Mouse (Mus musculus): ENCODE results near the gene Olfr769. TPM values are rescaled to one million over a fixed set of nuclear protein-coding genes. Genes with fewer than 3 reads are reported as not detected.
"Not testable (repeated sequence)": the region's sequence is repeated elsewhere in the genome, so short reads cannot be mapped to it uniquely, and the experiment has no call there.

The Olfr769 gene
- polyA plus RNA-seq (2015; fragmentation: Nextera tagmentation; extraction: Ambion mirVana): not detected in 2 replicates

GRCm38 (mm10) chr10:129117761-129118160, at the start of gene Olfr769:
TSS of gene Olfr769 (minus strand) at chr10:129117861.
- Histone ChIP-seq H3K36me3 (no peaks in the 10 kb centered on the region), H3K4me1 (no peaks in the 10 kb centered on the region), H3K4me3 (replicated peaks) (no peak within 1 kb of the TSS), H3K27me3 (replicated peaks) (no peaks in the 10 kb centered on the region), H3K9ac (no peak within 1 kb of the TSS), H3K4me2 (no peak within 1 kb of the TSS), H3K27ac (no peak within 1 kb of the TSS), H3K9me3 (no peaks in the 10 kb centered on the region)
- no peak for ATAC-seq (ENCODE audit: insufficient read depth, low FRiP score, low read depth)
- 71% methylated on average over 2 of the region's 2 CpGs for WGBS

GRCm38 (mm10) chr10:129164651-129165050, 47.0 kb upstream of the Olfr769 start, which contains the start of gene Olfr771:
TSS of gene Olfr771 (minus strand) at chr10:129164751.
- ATAC-seq (ENCODE audit: insufficient read depth, low FRiP score, low read depth): no peak
- no peaks in the 10 kb centered on the region for H3K4me1 ChIP-seq
- no peak within 1 kb of the TSS for H3K27ac ChIP-seq
- H3K27me3 ChIP-seq (replicated peaks): no peaks in the 10 kb centered on the region
- no peaks in the 10 kb centered on the region for H3K36me3 ChIP-seq
- no peak within 1 kb of the TSS for H3K4me3 ChIP-seq (replicated peaks)
- no peak within 1 kb of the TSS for H3K9ac ChIP-seq
- H3K9me3 ChIP-seq: no peaks in the 10 kb centered on the region
- WGBS: 78% methylated on average over 1 of the region's 1 CpGs
- no peak within 1 kb of the TSS for H3K4me2 ChIP-seq

GRCm38 (mm10) chr10:129138898-129139297, 21.2 kb upstream of the Olfr769 start, which contains the start of gene Olfr770:
TSS of gene Olfr770 (minus strand) at chr10:129138998.
- Histone ChIP-seq H3K27ac (no peak within 1 kb of the TSS), H3K9ac (no peak within 1 kb of the TSS), H3K4me2 (no peak within 1 kb of the TSS), H3K36me3 (no peaks in the 10 kb centered on the region), H3K27me3 (replicated peaks) (no peaks in the 10 kb centered on the region), H3K4me3 (replicated peaks) (no peak within 1 kb of the TSS), H3K4me1 (no peaks in the 10 kb centered on the region), H3K9me3 (no peaks in the 10 kb centered on the region)
- WGBS: 84% methylated on average over 2 of the region's 2 CpGs
- ATAC-seq (ENCODE audit: insufficient read depth, low FRiP score, low read depth): no peak

- no peak overlapping the region for H3K27ac ChIP-seq
- H3K36me3 ChIP-seq: no peaks in the 10 kb centered on the region
- no peaks in the 10 kb centered on the region for H3K4me1 ChIP-seq
- no peaks in the 10 kb centered on the region for H3K27me3 ChIP-seq (replicated peaks)
- no peak for ATAC-seq (ENCODE audit: insufficient read depth, low FRiP score, low read depth)
- H3K9me3 ChIP-seq: no peaks in the 10 kb centered on the region
- 87% methylated on average over 3 of the region's 3 CpGs for WGBS
- no peak overlapping the region for H3K4me2 ChIP-seq
- H3K9ac ChIP-seq: no peak overlapping the region
- no peak overlapping the region for H3K4me3 ChIP-seq (replicated peaks)
These were observed 2.5 kb downstream of the Olfr769 start for GRCm38 (mm10) chr10:129115146-129115545.

GRCm38 (mm10) chr10:129101231-129101630, 16.4 kb downstream of the Olfr769 start:
- H3K27me3 ChIP-seq (replicated peaks): no peaks in the 10 kb centered on the region
- WGBS: 27% methylated on average over 3 of the region's 3 CpGs

GRCm38 (mm10) chr10:129099275-129099674, 18.4 kb downstream of the Olfr769 start, which contains the start of gene Olfr768:
TSS of gene Olfr768 (minus strand) at chr10:129099375.
- Histone ChIP-seq H3K27ac (no peak within 1 kb of the TSS), H3K36me3 (no peaks in the 10 kb centered on the region), H3K4me1 (no peaks in the 10 kb centered on the region), H3K4me3 (replicated peaks) (no peak within 1 kb of the TSS), H3K4me2 (no peak within 1 kb of the TSS), H3K27me3 (replicated peaks) (no peaks in the 10 kb centered on the region), H3K9ac (no peak within 1 kb of the TSS), H3K9me3 (no peaks in the 10 kb centered on the region)
- WGBS: 69% methylated on average over 1 of the region's 1 CpGs
- ATAC-seq (ENCODE audit: insufficient read depth, low FRiP score, low read depth): no peak

More at GRCm38 (mm10) chr10:129101231-129101630, 16.4 kb downstream of the Olfr769 start:
- Histone ChIP-seq H3K4me2 (no peak overlapping the region), H3K4me3 (replicated peaks) (no peak overlapping the region), H3K9me3 (no peaks in the 10 kb centered on the region), H3K36me3 (no peaks in the 10 kb centered on the region), H3K4me1 (no peaks in the 10 kb centered on the region), H3K27ac (no peak overlapping the region), H3K9ac (no peak overlapping the region)
- no peak for ATAC-seq (ENCODE audit: insufficient read depth, low FRiP score, low read depth)

GRCm38 (mm10) chr10:129082810-129083209, 34.9 kb downstream of the Olfr769 start, which contains the start of gene Olfr767:
TSS of gene Olfr767 (minus strand) at chr10:129082910.
- not testable (repeated sequence) for H3K4me2 ChIP-seq; ATAC-seq (ENCODE audit: insufficient read depth, low FRiP score, low read depth); H3K4me1 ChIP-seq; H3K27ac ChIP-seq; H3K4me3 ChIP-seq (replicated peaks); H3K27me3 ChIP-seq (replicated peaks); H3K36me3 ChIP-seq; H3K9me3 ChIP-seq; H3K9ac ChIP-seq

- H3K36me3 ChIP-seq: no peaks in the 10 kb centered on the region
- no peak within 1 kb of the TSS for H3K4me2 ChIP-seq
- no peaks in the 10 kb centered on the region for H3K27me3 ChIP-seq (replicated peaks)
- no peak within 1 kb of the TSS for H3K4me3 ChIP-seq (replicated peaks)
- H3K4me1 ChIP-seq: no peaks in the 10 kb centered on the region
- H3K9me3 ChIP-seq: no peaks in the 10 kb centered on the region
- no peak within 1 kb of the TSS for H3K27ac ChIP-seq
- 88% methylated on average over 2 of the region's 2 CpGs for WGBS
- no peak within 1 kb of the TSS for H3K9ac ChIP-seq
- no peak for ATAC-seq (ENCODE audit: insufficient read depth, low FRiP score, low read depth)
These were observed 48.8 kb downstream of the Olfr769 start, which contains the start of gene Olfr766-ps1 for GRCm38 (mm10) chr10:129068877-129069276. TSS of gene Olfr766-ps1 (minus strand) at chr10:129068977.

Other genes with a start within 250 kb of the Olfr769 start
- 4.4 and 4.7 TPM in 2 replicates for gene Gdf11, start 226.1 kb downstream of the Olfr769 start, polyA plus RNA-seq (2015; fragmentation: Nextera tagmentation; extraction: Ambion mirVana)
- 693 and 758 TPM in 2 replicates for gene Cd63, start 216.9 kb downstream of the Olfr769 start, polyA plus RNA-seq (2015; fragmentation: Nextera tagmentation; extraction: Ambion mirVana)
- 12.9 and 15.0 TPM in 2 replicates for gene Rdh5, start 195.0 kb downstream of the Olfr769 start, polyA plus RNA-seq (2015; fragmentation: Nextera tagmentation; extraction: Ambion mirVana)
- 190 and 208 TPM in 2 replicates for gene Bloc1s1, start 193.8 kb downstream of the Olfr769 start, polyA plus RNA-seq (2015; fragmentation: Nextera tagmentation; extraction: Ambion mirVana)
- 5.2 and 5.7 TPM in 2 replicates for gene Itga7, start 184.0 kb downstream of the Olfr769 start, polyA plus RNA-seq (2015; fragmentation: Nextera tagmentation; extraction: Ambion mirVana)
- gene Mettl7b, start 156.9 kb downstream of the Olfr769 start, polyA plus RNA-seq (2015; fragmentation: Nextera tagmentation; extraction: Ambion mirVana): 2.2 and 2.8 TPM in 2 replicates
- not detected in 2 replicates for gene Olfr9, start 128.4 kb downstream of the Olfr769 start, polyA plus RNA-seq (2015; fragmentation: Nextera tagmentation; extraction: Ambion mirVana)
- gene Olfr763, start 107.1 kb downstream of the Olfr769 start, polyA plus RNA-seq (2015; fragmentation: Nextera tagmentation; extraction: Ambion mirVana): not detected in 2 replicates
- not detected in 2 replicates for gene Olfr764-ps1, start 78.0 kb downstream of the Olfr769 start, polyA plus RNA-seq (2015; fragmentation: Nextera tagmentation; extraction: Ambion mirVana)
- gene Olfr765, start 67.9 kb downstream of the Olfr769 start, polyA plus RNA-seq (2015; fragmentation: Nextera tagmentation; extraction: Ambion mirVana): not detected in 2 replicates
- not detected in 2 replicates for gene Olfr766-ps1, start 48.9 kb downstream of the Olfr769 start, polyA plus RNA-seq (2015; fragmentation: Nextera tagmentation; extraction: Ambion mirVana)
- not detected in 2 replicates for gene Olfr767, start 35.0 kb downstream of the Olfr769 start, polyA plus RNA-seq (2015; fragmentation: Nextera tagmentation; extraction: Ambion mirVana)
- not detected in 2 replicates for gene Olfr768, start 18.5 kb downstream of the Olfr769 start, polyA plus RNA-seq (2015; fragmentation: Nextera tagmentation; extraction: Ambion mirVana)
- gene Olfr770, start 21.1 kb upstream of the Olfr769 start, polyA plus RNA-seq (2015; fragmentation: Nextera tagmentation; extraction: Ambion mirVana): not detected in 2 replicates
- not detected in 2 replicates for gene Olfr771, start 46.9 kb upstream of the Olfr769 start, polyA plus RNA-seq (2015; fragmentation: Nextera tagmentation; extraction: Ambion mirVana)
- not detected in 2 replicates for gene Olfr772, start 60.1 kb upstream of the Olfr769 start, polyA plus RNA-seq (2015; fragmentation: Nextera tagmentation; extraction: Ambion mirVana)
- gene Olfr773, start 69.6 kb upstream of the Olfr769 start, polyA plus RNA-seq (2015; fragmentation: Nextera tagmentation; extraction: Ambion mirVana): not detected in 2 replicates
- gene Olfr774, start 118.3 kb upstream of the Olfr769 start, polyA plus RNA-seq (2015; fragmentation: Nextera tagmentation; extraction: Ambion mirVana): not detected in 2 replicates
- gene Olfr775, start 130.6 kb upstream of the Olfr769 start, polyA plus RNA-seq (2015; fragmentation: Nextera tagmentation; extraction: Ambion mirVana): not detected in 2 replicates
- gene Olfr776, start 141.3 kb upstream of the Olfr769 start, polyA plus RNA-seq (2015; fragmentation: Nextera tagmentation; extraction: Ambion mirVana): not detected in 2 replicates
- not detected in 2 replicates for gene Olfr777, start 153.6 kb upstream of the Olfr769 start, polyA plus RNA-seq (2015; fragmentation: Nextera tagmentation; extraction: Ambion mirVana)
- not detected in 2 replicates for gene Olfr780, start 200.3 kb upstream of the Olfr769 start, polyA plus RNA-seq (2015; fragmentation: Nextera tagmentation; extraction: Ambion mirVana)
- not detected in 2 replicates for gene Olfr781, start 211.0 kb upstream of the Olfr769 start, polyA plus RNA-seq (2015; fragmentation: Nextera tagmentation; extraction: Ambion mirVana)
- not detected in 2 replicates for gene Olfr782, start 231.0 kb upstream of the Olfr769 start, polyA plus RNA-seq (2015; fragmentation: Nextera tagmentation; extraction: Ambion mirVana)

Data from stomach, embryonic 15.5 days (tissue).